Mouse (Mus musculus) brain, embryonic 14.5 days (tissue): ENCODE measurements at regions not wholly inside any gene's neighbourhood (a gene's known extent, or its start where the extent isn't known, plus 50 kb on each side); places are given as distances from the start of the nearest gene placed in this dataset.

Source experiments
- CTCF ChIP-seq: fragments of 200-500 bp; IDR thresholded peaks from 2 replicates; pipeline ENCODE4 v1.5.1; 2012; ENCODE audit warnings: inconsistent platforms, mild to moderate bottlenecking, moderate library complexity, borderline replicate concordance; ENCODE audit not compliant: insufficient read depth, insufficient read length; ENCODE audit errors: extremely low read depth
- POLR2A ChIP-seq: fragments of 200-500 bp; IDR thresholded peaks from 2 replicates; pipeline ENCODE4 v1.6.1; 2012; ENCODE audit warnings: mild to moderate bottlenecking, inconsistent platforms, borderline replicate concordance; ENCODE audit not compliant: poor library complexity, insufficient read depth, insufficient read length, severe bottlenecking; ENCODE audit errors: extremely low read depth

DNA sequence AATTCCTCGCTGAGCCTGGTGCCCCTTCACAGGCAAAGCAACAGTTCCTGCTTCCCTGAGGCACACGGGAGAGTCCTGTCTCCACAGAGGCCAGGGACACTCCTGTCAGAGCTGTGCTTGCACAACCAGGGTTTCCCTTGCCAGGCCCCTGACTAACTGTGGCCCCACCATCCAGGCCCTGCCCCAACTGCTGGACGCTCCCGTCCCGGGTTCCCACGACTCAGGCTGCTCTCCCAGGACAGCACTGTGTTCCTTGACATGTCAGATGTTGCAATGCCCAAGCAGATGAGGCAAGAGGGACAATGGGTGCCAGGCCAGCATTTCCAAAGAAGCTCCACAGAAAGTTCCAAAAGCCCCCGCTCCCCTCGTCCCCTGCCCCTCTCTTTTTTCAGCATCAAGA is 250.4 kb downstream of the Bcl11b start:
- TF ChIP-seq CTCF (no peak), POLR2A (no peak)
